Mouse (Mus musculus) midbrain, embryonic 10.5 days (tissue): ENCODE data around the gene Slc34a3. TPM values are rescaled to one million over a fixed set of nuclear protein-coding genes. Genes with fewer than 3 reads are reported as not detected.

Experiments
- DNase-seq: peaks from one replicate; pipeline ENCODE4 v3.0.0-alpha.2; 2017; ENCODE audit warnings: low spot score
- H3K27ac ChIP-seq: fragments of 300-500 bp; sonication (generic); replicated peaks from 2 replicates; pipeline ENCODE4 v1.5.1; 2016; ENCODE audit warnings: mild to moderate bottlenecking
- H3K27me3 ChIP-seq: fragments of 300-500 bp; sonication (generic); 2 replicates; pipeline ENCODE4 v1.6.1; 2016; ENCODE audit warnings: low read depth, mild to moderate bottlenecking; ENCODE audit not compliant: poor library complexity, severe bottlenecking
- H3K36me3 ChIP-seq: fragments of 300-500 bp; sonication (generic); 2 replicates; pipeline ENCODE4 v1.6.1; 2016; ENCODE audit warnings: mild to moderate bottlenecking, moderate library complexity
- H3K4me1 ChIP-seq: fragments of 300-500 bp; sonication (generic); 2 replicates; pipeline ENCODE4 v1.6.1; 2016
- H3K4me3 ChIP-seq: fragments of 300-500 bp; sonication (generic); 2 replicates; pipeline ENCODE4 v1.5.1; 2016; ENCODE audit warnings: mild to moderate bottlenecking, moderate library complexity
- H3K9me3 ChIP-seq: fragments of 300-500 bp; sonication (generic); replicated peaks from 2 replicates; pipeline ENCODE4 v1.6.1; 2016; ENCODE audit warnings: mild to moderate bottlenecking
- WGBS: fragments of 180-500 bp; shearing (Covaris S2); methylation state at CpG from one replicate; pipeline ENCODE4 v1.1.7; 2016; 5-methylcytosine and 5-hydroxymethylcytosine counted together
- polyA plus RNA-seq: library from polyadenylated mRNA; unstranded; fragments of >200 nt; fragmentation: Nextera tagmentation; extraction: Ambion mirVana; gene quantifications from 2 replicates; pipeline ENCODE4 v1.2.1, GENCODE M21; 2016

Slc34a3 gene
- polyA plus RNA-seq, 1 experiment from 2014 or later: not detected

- peak; percentile 98 for DNase-seq
- Histone ChIP-seq H3K27ac (peak within 1 kb of the TSS; percentile 96), H3K4me3 (peak within 1 kb of the TSS; percentile 90), H3K36me3 (peaks cover 20% of the 10 kb centered on the region), H3K27me3 (peaks cover 43% of the 10 kb centered on the region), H3K9me3 (no peaks in the 10 kb centered on the region), H3K4me1 (peaks cover 89% of the 10 kb centered on the region)
- WGBS: under 1% methylated on average over 35 of the region's 35 CpGs
Measured at GRCm38 (mm10) chr2:25180478-25180903, 53.7 kb downstream of the Slc34a3 start, which contains the start of gene Nrarp. TSS of gene Nrarp (plus strand) at chr2:25180758.

GRCm38 (mm10) chr2:25179566-25180217 is 54.5 kb downstream of the Slc34a3 start:
- no peaks in the 10 kb centered on the region for H3K9me3 ChIP-seq
- peak overlapping the region; percentile 96 for H3K27ac ChIP-seq
- peaks cover 89% of the 10 kb centered on the region for H3K4me1 ChIP-seq
- peaks cover 44% of the 10 kb centered on the region for H3K27me3 ChIP-seq
- H3K36me3 ChIP-seq: peaks cover 18% of the 10 kb centered on the region
- no peak for DNase-seq
- WGBS: 49% methylated on average over 15 of the region's 15 CpGs
- H3K4me3 ChIP-seq: peak overlapping the region; percentile 90

Other genes starting within 250 kb of the Slc34a3 start
- 66.4 and 84.9 TPM in 2 replicates for gene Nsmf, start 180.0 kb downstream of the Slc34a3 start, polyA plus RNA-seq
- not detected in 2 replicates for gene Entpd8, start 154.1 kb downstream of the Slc34a3 start, polyA plus RNA-seq
- 0.09 TPM in 1 of 2 replicates, not detected in the other for gene Noxa1, start 139.2 kb downstream of the Slc34a3 start, polyA plus RNA-seq
- gene Nrarp, start 53.6 kb downstream of the Slc34a3 start, polyA plus RNA-seq: 65.8 and 74.1 TPM in 2 replicates
- 1.3 and 1.9 TPM in 2 replicates for gene Tor4a, start 37.5 kb downstream of the Slc34a3 start, polyA plus RNA-seq
- 131 and 140 TPM in 2 replicates for gene Nelfb, start 22.9 kb downstream of the Slc34a3 start, polyA plus RNA-seq
- not detected in 2 replicates for gene Stpg3, start 19.7 kb downstream of the Slc34a3 start, polyA plus RNA-seq
- gene Fam166a, start 15.6 kb downstream of the Slc34a3 start, polyA plus RNA-seq: 0.62 TPM in 1 of 2 replicates, not detected in the other
- gene Tubb4b, start 9.7 kb downstream of the Slc34a3 start, polyA plus RNA-seq: 682 and 743 TPM in 2 replicates
- gene Rnf224, start 2.4 kb upstream of the Slc34a3 start, polyA plus RNA-seq: not detected in 2 replicates
- 28.3 and 32.0 TPM in 2 replicates for gene Rnf208, start 7.9 kb upstream of the Slc34a3 start, polyA plus RNA-seq
- gene Cysrt1, start 8.1 kb upstream of the Slc34a3 start, polyA plus RNA-seq: 0.21 and 0.22 TPM in 2 replicates
- gene AL732309.1, start 12.5 kb upstream of the Slc34a3 start, polyA plus RNA-seq: 7.2 and 8.6 TPM in 2 replicates
- gene Tmem203, start 21.1 kb upstream of the Slc34a3 start, polyA plus RNA-seq: 19.1 and 20.2 TPM in 2 replicates
- 7.5 and 7.8 TPM in 2 replicates for gene Tprn, start 28.3 kb upstream of the Slc34a3 start, polyA plus RNA-seq
- 243 and 252 TPM in 2 replicates for gene Ssna1, start 38.1 kb upstream of the Slc34a3 start, polyA plus RNA-seq
- gene Anapc2, start 38.1 kb upstream of the Slc34a3 start, polyA plus RNA-seq: 141 and 153 TPM in 2 replicates
- not detected in 2 replicates for gene Tmem210, start 53.8 kb upstream of the Slc34a3 start, polyA plus RNA-seq
- gene Lrrc26, start 55.6 kb upstream of the Slc34a3 start, polyA plus RNA-seq: not detected in 2 replicates
- gene Grin1, start 84.8 kb upstream of the Slc34a3 start, polyA plus RNA-seq: 1.5 and 1.8 TPM in 2 replicates
- 55.6 and 62.8 TPM in 2 replicates for gene Man1b1, start 98.0 kb upstream of the Slc34a3 start, polyA plus RNA-seq
- 16.2 and 20.2 TPM in 2 replicates for gene Dpp7, start 122.0 kb upstream of the Slc34a3 start, polyA plus RNA-seq
- gene Uap1l1, start 131.3 kb upstream of the Slc34a3 start, polyA plus RNA-seq: 6.0 and 8.4 TPM in 2 replicates
- gene Sapcd2, start 138.0 kb upstream of the Slc34a3 start, polyA plus RNA-seq: 73.4 and 86.4 TPM in 2 replicates
- 0.26 TPM in 1 of 2 replicates, not detected in the other for gene Entpd2, start 161.5 kb upstream of the Slc34a3 start, polyA plus RNA-seq
- 80.6 and 125 TPM in 2 replicates for gene Npdc1, start 165.0 kb upstream of the Slc34a3 start, polyA plus RNA-seq
- not detected in 2 replicates for gene Fut7, start 188.9 kb upstream of the Slc34a3 start, polyA plus RNA-seq
- 6.2 and 8.1 TPM in 2 replicates for gene Abca2, start 194.3 kb upstream of the Slc34a3 start, polyA plus RNA-seq
- gene Clic3, start 222.5 kb upstream of the Slc34a3 start, polyA plus RNA-seq: 1.1 and 1.9 TPM in 2 replicates
- 17.4 and 26.4 TPM in 2 replicates for gene Paxx, start 226.7 kb upstream of the Slc34a3 start, polyA plus RNA-seq
- 0.16 TPM in 1 of 2 replicates, not detected in the other for gene Ptgds, start 235.7 kb upstream of the Slc34a3 start, polyA plus RNA-seq